Mouse (Mus musculus): ENCODE results near the gene Arfgap1.

Gene Arfgap1

GRCm38 (mm10) chr2:180967010-180967763, at the start of gene Arfgap1:
TSS of gene Arfgap1 (plus strand) at chr2:180967225.
- DNase-seq: peak; percentile 93

GRCm38 (mm10) chr2:180919913-180920809, 46.9 kb upstream of the Arfgap1 start:
- no peak for DNase-seq

GRCm38 (mm10) chr2:180920810-180921400, 46.1 kb upstream of the Arfgap1 start, which contains the start of gene Ythdf1:
TSS of gene Ythdf1 (minus strand) at chr2:180920949.
- DNase-seq: peak; percentile 95

- DNase-seq: no peak
Observed at GRCm38 (mm10) chr2:180922739-180923138, 44.3 kb upstream of the Arfgap1 start.

GRCm38 (mm10) chr2:180925176-180925575, 41.8 kb upstream of the Arfgap1 start:
- DNase-seq: peak; percentile 44

GRCm38 (mm10) chr2:180928723-180929122, 38.3 kb upstream of the Arfgap1 start, which contains the start of gene Birc7:
TSS of gene Birc7 (plus strand) at chr2:180929023.
- DNase-seq: no peak

GRCm38 (mm10) chr2:180932418-180932817, 34.6 kb upstream of the Arfgap1 start:
- DNase-seq: no peak

GRCm38 (mm10) chr2:180940187-180940586, 26.8 kb upstream of the Arfgap1 start:
- no peak for DNase-seq

- peak; percentile 70 for DNase-seq
Observed at GRCm38 (mm10) chr2:180941869-180942268, 25.2 kb upstream of the Arfgap1 start.

GRCm38 (mm10) chr2:180949947-180950346, 17.1 kb upstream of the Arfgap1 start:
- no peak for DNase-seq

- peak; percentile 21 for DNase-seq
Observed at GRCm38 (mm10) chr2:180952731-180953171, 14.3 kb upstream of the Arfgap1 start.

GRCm38 (mm10) chr2:180953638-180954037, 13.4 kb upstream of the Arfgap1 start:
- DNase-seq: no peak

GRCm38 (mm10) chr2:180954061-180955047, 12.7 kb upstream of the Arfgap1 start, which contains the start of gene Nkain4:
TSS of gene Nkain4 (minus strand) at chr2:180954699.
- peak; percentile 47 for DNase-seq

GRCm38 (mm10) chr2:180959605-180960004, 7.4 kb upstream of the Arfgap1 start:
- no peak for DNase-seq

GRCm38 (mm10) chr2:180960187-180960586, 6.8 kb upstream of the Arfgap1 start:
- no peak for DNase-seq

GRCm38 (mm10) chr2:180962616-180963308, 4.3 kb upstream of the Arfgap1 start:
- DNase-seq: no peak

GRCm38 (mm10) chr2:180963956-180964355, 3.1 kb upstream of the Arfgap1 start:
- DNase-seq: peak; percentile 64

- DNase-seq: peak; percentile 33
Observed at GRCm38 (mm10) chr2:180966092-180966882, 738 bp upstream of the Arfgap1 start.

GRCm38 (mm10) chr2:180981133-180981532, 14.1 kb downstream of the Arfgap1 start:
- DNase-seq: no peak

- no peak for DNase-seq
Observed at GRCm38 (mm10) chr2:180985635-180986034, 18.6 kb downstream of the Arfgap1 start.

Data from layer of hippocampus, adult 9-11 months (tissue).